Mouse (Mus musculus): Measurements from ENCODE around the gene 4933411K16Rik.

The 4933411K16Rik gene

DNA sequence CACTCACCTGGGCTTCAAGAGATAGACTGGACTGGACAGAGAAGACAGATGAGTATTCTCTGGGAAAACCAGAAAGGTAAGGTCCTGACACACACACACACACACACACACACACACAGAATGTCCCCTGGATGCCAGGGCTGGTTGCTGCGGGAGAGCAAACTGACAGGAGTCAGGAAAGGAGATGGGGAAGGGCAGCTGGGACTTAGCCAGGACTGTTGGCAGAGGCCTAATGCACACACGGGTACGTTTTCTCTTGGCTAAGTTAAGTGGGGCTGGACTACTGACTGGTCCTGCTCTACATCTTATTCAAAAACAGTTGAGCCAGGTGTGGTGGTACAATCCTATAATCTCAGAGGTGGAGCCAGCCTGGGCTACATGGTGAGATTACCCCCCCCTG lies 15.7 kb upstream of the 4933411K16Rik start:
- DNase-seq: peak in 1 of 2 experiments; percentile 31

DNA sequence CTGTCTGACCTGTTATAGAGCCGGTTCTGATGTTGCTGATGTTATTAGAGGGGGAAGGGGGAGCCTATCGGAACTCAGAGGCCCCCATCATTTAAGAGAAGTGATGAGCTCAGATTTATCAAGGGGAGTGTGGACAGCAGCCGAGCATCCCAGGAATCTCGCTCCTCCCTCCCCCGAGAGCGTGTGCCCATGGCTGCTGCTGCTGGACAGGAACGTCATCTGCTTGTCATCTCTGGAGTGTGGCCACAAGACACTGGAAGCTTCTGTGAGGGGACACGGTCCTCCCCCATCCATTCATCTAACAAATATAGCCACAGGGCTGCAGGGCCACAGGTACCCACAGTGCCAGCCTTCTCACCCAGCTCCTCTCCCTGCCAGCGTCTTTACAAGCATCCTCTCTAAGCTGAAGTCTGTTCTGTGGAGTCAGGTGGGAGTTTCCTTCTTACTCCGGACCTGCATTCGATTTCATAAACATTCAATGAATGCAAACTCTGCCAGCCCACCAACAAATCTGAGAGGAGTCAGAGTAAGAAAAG lies 14.8 kb upstream of the 4933411K16Rik start:
- DNase-seq: peak in 1 of 2 experiments; percentile 33

DNA sequence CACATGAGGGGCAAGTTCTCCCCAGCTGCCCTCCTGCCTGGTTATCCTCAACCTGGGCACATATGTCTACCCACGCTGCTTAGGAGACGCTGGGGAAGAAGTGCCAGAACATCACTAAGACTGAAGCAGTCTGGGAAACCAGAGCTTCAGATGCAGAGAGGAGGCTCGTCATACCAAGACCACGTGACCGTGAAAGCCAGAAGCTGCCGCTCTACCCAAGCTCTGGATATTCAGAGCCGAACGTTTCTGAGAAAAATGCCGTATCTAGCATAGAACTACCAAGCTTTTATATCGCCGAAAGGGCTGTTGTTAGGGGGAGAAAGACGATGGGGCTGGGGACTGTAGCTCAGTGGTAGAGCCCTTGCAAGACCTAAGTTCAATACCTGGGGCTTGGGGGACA lies 13.7 kb upstream of the 4933411K16Rik start:
- DNase-seq: no peak

DNA sequence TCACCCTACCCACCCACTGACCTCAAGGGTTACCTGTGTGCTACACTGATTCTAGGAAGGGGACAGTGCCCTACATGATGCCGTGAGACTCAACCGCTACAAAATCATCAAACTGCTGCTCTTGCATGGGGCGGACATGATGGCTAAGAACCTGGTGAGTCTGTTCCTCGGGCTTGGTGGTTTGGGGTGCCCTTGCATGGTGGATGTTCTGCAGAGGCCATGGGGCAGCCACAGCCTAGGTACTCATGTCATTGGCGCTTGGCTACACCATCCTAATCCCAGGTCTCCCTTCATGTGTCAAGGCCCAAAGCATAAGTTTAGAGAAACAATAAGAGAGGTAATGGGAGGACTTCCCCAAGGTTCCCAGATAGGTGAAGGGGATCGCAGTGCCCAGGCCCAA lies 8.1 kb upstream of the 4933411K16Rik start:
- DNase-seq: peak in 1 of 2 experiments; percentile 31

DNA sequence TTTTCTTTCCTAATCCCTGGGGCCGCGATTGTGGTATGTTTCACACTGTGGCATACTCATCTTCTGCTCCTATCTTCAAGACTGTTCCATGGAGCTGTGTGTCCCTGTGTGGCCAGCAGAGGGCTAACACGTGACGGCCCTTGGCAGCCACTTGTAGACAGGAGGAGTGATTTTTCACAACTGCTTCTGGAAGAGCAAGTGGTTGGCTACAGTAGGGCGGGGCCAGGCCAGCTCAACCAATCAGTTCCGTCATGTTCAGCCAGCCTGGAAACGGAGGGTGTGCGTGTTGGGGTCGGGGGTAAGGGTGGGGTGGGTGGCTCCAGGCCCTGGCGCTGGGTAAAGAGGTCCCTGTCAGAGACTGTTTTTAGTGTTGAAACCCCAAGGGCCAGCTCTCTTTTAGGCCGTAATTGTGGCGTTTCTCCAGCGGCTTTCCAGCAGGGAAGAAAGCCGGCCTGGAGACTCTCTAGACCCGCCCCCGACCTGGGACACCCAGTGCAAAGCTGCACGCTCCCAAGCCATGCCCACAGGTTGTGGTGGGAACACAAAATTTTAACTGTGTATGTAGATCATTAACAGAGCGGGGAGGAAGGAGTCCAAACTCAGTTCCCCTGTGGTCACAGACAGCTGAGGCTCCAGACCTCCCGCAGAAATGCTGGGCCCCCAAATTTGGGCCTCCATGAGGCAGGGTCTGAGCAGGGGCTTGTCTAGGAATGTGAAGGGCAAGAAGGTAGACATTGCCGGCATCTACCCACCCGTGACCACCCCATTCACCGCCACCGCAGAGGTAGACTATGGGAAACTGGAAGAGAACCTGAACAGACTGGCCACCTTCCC lies 6.6 kb upstream of the 4933411K16Rik start, which contains the start of gene Hoga1:
Gene Hoga1, plus strand, starts transcription at position 342 of the 834 bp plus-strand sequence.
- peak; percentile 92 to 96 for DNase-seq

DNA sequence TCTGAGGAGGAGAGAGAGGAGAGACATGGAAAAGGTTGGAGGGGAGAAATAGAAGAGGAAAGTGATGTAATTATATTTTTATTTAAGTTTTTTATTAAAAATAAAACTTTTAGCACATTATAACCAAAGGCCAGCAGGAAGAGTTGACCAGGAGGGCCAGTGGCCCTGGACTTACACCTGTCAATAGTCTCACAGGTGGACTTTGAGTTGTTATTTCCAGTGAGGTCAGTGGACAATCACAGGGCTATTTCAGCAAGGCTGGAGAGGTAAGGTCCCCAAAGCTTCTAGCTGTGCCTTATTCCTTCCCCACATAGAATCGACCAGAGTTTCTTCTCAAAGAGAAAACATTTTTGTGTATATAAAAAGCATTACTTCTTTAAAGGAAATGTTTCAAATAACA lies 1.8 kb upstream of the 4933411K16Rik start:
- peak in 1 of 2 experiments; percentile 47 for DNase-seq

DNA sequence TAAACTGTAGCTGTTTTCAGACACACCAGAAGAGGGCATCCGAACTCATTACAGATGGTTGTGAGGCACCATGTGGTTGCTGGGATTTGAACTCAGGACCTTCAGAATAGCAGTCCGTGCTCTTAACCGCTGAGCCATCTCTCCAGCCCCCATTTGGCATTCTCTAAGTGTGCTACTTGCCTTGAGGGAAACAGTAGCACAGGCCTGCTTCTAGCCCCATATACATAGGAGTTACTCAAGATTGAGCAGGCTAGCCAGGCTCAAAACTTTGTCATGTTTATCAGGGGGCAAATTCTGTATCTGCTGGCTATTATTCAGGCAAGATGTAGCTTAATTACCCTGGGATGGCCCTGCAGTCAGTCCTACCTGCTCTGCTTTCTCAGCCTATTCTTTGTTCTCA lies 697 bp upstream of the 4933411K16Rik start:
- DNase-seq: no peak

DNA sequence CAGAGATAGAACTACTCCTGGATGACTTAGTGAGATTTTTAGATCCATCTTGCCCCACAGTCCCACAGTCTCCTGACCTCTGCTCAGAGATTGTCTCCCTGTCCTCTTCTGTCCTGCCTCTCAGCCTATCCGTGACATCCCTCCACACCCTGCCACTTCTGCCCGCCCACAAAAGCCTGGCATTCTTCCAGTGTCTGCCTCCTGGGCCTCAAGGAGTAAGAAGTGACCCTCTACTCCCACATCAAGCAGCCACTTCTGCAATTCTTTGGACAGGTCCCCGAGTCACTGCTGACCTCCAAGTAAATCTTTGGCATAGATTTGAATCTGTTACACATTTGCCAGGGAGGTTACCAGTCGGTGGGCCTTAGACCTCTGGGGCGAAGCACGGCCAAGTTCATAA lies 2.2 kb downstream of the 4933411K16Rik start:
- DNase-seq: peak; percentile 90 to 95

DNA sequence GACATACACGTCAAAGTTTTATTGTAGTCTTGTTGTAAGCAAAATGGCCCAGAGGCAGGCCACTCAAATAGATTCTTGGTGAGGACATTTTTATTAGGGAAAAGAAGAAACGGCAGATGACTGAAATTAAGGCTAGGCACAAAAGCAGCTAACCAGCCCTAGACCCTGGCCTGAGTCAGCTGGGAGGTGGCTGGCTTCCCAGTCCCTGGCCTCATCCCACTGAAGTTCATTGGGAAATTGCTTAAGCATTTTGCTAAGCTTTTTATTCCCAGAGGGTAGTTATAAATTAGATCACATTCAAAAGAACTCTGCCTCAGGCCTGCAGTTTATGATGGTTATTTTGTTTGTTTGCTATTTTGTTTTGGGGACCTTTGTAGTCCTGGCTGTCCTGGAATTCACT lies 3.8 kb downstream of the 4933411K16Rik start:
- DNase-seq: peak in 1 of 2 experiments; percentile 59

DNA sequence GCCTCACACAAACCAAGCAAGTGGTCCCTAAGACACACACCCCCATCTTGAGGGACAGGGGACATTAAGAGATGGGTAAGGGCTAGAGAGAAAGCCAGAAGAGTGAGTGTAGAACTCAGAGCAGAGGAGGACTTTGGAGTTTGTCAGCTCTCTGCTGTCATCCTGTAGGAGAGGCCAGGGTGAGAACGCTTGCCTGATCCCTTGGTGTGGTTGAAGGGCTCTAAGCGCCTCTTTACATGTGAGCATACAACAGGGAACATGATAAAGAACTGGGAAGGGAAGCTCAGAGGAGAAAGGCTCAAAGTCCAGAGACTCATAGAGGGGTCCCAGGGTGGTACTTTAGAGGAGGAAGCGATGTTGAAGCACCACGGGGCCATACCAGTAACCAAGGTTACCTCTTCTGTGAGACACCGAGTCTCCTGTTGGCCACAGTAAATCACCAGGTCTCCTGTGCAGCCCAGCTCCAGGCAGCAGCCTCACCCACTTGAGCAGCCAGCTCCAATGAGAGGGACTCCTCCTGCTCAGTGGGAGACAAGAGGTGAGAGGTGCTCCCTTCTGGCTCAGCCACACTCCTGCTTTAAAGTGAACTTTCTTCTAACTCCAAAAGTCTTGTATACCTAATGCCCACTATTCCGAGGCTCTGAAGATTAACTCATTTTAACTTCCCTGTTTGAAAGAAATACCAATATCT lies 4.8 kb downstream of the 4933411K16Rik start:
- DNase-seq: peak in 1 of 2 experiments; percentile 79

DNA sequence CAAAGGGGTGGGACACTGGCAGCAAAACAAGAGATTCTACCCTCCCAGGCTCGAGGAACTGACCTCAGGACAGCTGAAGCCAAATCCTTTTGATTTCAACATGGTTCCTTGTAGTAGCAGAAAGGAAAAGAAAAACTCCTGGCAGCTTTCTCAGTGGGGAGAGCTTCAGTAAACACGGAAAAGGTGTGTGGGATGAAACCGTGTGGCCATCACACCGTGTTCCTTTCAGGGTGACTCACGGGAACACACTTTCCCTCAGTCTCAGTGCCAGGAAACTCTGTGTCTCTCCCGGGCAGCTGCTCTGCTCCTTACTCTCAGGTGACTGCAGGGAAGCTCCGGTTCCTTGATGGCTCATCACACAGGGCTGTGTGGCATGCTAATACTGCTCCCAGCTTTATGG lies 6.4 kb downstream of the 4933411K16Rik start:
- DNase-seq: peak in 1 of 2 experiments; percentile 56

DNA sequence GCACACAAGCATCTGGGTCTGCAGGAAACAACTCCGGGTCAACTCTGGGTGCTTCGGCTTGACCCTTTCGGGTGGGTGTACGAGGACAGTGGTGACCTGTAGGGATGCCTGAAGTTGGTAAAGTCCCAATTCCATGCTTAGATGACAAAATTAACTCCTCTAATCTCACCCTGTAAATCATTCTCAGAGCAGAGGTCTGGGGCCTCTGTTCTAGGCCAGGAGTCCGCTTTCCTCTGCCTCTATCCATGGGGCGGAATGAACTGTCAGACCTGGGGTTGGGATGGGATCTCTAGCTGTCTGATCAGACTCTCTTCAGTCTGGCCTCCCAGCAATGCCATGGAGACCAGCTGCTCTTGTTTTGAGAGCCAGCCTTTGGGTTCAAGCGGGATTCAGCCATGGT lies 9.4 kb downstream of the 4933411K16Rik start:
- DNase-seq: peak; percentile 58 to 86

DNA sequence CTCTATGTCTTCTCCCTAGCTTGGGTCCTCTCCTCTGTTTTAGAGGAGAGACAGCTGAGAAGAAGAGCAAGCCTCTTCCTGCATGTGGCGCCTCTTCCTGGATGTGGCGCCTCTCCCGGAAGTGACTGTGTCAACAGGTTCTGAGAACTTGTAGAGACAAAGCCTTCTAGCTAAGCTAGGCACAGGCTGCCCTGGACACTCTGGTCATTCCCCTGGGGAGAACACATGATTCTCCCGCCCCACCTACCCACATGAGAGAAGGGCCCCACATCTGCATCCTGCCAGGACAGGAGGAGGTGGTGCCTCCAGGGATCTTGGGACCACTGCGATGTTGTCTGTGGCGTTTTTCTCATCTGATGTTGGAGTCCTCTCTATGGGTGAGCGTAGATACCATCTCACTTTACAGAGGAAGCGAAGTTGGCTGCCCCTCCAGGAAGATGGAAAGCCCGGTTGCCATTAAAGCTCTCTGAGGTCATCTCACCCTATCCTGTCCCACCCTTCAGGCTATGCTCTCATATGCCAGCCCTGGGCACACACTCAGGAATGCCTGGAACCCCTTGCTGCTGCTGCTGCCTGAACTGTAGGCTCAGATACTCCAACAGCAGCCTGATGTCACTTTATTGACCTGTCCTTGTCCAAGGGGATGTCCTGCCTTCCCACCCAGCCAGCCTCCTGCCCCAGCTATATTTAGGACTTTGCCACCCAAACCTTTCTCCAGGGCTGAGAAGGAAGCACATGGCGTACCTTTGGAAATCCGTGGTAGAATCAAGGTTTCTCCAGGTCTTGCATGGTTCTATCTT lies 16.6 kb downstream of the 4933411K16Rik start:
- DNase-seq: peak in 1 of 2 experiments; percentile 33

DNA sequence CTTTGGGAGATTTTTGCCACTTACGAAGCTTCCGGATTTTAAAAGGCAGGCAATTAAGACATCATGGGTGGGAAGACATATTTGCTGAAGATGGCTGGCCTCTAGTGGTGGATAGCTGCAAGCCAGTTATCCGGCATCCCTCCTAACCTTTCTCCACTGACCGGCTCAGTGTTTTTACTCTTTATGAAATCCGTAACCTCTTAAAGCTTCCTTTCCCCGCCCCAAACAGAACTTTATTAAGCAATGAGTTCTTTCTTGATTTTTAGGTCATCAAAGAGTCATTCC lies 17.1 kb downstream of the 4933411K16Rik start:
- peak in 1 of 2 experiments; percentile 56 for DNase-seq

DNA sequence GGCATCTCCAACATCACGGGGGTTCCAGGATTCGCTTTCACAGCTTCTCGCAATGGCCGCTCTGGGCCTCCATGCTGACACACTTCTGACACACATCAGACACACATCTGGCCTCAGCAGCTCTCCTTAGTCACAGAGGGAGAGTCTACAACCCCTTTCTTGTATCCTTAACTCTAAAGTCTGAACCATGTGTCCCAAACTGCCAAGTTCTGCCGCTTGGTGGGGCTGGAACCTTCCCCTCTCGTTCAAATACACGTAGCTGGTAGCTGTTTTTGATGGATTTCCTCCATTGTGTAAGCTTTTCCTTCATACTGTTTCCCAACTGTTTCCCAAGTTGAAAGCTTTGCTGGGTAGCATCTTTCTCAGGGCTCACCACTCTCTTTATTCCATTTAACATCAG lies 19.2 kb downstream of the 4933411K16Rik start:
- DNase-seq: no peak

DNA sequence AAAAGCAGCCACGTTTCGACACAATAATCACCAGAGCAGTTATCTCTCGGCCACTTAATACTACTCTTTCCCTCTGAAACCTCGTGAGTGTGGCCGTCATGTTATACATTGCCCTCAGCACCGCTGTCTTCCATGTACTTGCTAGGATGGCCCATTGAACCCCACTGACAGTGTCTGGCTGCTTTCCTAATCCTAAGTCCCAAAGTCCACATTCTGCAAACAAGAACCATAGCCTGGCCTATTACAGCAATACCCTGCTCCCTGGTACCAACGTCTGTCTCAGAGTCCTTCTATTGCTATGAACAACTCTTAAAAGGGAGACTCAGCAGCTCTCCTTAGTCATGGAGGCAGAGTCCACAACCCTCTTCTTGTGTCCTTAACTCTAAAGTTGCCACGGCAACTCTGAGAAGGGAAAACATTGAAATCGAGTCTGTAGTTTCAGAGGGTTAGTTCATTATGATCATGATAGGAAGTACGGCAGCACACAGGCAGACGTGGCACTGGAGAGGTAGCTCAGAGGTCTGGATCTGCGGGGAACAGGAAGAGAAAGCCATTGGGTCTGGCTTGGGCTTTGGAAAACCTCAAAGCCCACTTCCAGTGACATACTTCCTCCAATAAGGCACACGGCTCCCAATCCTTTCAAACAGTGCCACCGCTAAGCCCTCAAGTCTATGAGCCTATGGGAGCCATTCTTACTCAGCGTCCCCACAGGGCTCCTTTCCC lies 20.0 kb downstream of the 4933411K16Rik start:
- DNase-seq: peak; percentile 64 to 83

DNA sequence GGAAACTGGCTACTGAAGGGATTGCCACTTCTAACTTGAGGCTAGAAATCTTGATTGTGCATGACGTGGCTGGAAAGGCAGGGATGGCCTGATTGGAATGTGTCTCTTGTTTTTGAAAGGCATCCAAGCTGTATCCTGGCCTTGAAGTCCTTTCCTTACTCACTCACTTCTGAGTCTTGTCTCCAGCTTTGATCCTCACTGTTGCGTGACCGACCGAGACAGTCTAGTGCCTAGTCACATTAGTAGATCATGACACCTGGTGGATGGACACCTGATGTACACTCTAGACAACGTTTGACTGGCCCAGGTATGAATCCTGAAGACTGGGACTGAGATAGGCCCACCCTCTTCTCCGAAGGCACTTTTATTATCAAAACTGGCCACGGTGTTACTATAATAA lies 20.8 kb downstream of the 4933411K16Rik start:
- DNase-seq: peak; percentile 68 to 84

DNA sequence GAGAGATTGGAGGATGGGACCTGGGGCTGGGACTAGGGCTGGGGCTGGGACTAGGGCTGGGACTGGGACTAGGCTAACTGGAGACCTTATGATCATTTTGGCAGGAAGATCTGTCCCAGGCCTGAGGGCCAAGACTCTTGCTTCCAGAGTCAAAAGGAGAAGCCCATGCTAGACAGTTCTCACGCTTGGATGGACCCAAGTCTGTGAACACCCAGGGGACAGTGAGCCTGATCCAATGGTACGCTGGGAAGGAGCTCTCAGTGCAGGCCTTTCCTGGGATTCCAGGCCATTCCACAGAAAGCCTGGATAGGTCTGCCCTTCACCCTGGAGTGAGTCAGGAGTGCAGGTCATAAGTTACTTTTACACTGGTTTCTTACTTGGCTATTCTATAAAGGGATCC lies 23.0 kb downstream of the 4933411K16Rik start:
- DNase-seq: no peak

DNA sequence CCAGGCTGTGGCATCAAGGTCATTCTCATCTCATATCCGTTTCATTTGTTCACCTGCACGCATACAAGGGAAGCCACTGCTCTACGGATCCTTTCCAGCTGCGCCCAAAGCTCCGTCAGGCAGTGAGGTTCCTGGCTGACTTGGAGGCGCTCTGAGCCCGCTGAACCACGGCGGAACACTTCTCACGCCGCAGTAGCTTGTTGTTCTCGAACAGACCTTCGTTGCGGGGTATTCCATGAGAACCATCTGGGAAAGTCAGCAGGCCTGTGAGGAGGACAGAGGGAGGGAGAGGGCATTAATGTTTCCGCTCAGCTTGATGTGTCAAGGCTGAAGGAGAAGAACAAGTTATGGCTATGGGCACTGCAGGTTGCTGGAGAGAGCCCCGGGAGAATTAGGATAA lies 23.9 kb downstream of the 4933411K16Rik start:
- no peak for DNase-seq

DNA sequence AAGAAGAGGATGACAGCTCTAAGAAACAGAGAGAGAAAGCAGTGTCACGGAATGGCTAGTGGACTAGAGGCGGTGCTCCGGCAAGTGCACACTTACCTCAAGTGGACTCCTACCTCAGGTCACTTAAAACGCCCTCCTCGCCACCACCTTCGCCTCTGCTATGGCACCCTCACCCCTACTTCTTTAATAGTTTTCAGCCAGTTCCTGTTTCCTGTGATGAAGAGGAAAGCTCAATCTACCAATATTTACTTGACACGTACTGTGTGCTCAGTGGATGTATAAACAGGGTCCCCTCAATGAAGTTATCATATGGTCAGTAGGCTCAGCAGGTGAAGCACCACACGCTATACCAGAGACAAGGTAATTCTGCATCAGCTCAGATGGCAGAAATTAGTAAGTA lies 26.5 kb downstream of the 4933411K16Rik start:
- no peak for DNase-seq

DNA sequence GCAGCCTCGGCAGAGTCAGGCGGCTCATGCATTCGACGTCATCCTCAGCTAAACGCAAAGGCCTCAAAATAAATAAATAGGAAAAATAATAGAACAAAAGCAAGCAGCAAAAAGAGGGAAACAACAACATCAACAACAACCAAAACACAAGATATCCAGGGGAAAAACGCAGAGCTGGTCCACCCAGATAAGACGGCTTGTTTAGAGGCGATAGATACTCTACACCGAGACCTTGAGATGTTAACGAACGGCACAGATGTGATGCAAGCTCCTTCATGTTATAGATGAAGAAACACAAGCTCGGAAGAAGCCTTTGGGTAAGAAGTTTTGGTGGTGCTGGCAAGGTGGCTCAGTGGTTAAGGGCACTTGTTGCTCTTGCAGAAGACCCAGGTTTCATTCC lies 27.0 kb downstream of the 4933411K16Rik start:
- no peak for DNase-seq

DNA sequence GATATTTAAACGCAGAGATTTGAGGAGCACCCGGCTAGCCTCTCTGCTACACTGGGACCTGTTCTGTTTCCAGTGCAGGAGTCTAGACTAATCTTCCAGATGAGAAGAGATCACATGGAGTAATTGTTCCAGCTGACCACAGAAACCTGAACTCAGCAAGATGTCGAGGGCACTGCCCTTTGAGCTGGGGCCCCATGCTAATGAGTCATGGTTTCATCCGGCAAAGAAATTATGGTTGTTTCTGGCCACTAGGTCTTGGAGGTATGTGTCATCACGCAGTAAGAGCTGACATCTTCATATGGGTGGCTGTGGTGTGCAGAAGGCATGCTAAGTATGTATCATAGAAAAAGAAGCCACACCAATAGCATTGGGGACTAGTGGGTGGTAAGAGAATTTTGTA lies 27.9 kb downstream of the 4933411K16Rik start:
- peak in 1 of 2 experiments; percentile 72 for DNase-seq
